Mouse (Mus musculus) liver, embryonic 14.5 days (tissue): ENCODE results near the gene Dhx29.

Experiments used
- CTCF ChIP-seq: IDR thresholded peaks from 2 replicates; pipeline ENCODE4 v1.5.1; 2016; ENCODE audit warnings: antibody characterized with exemption, low read depth, control low read depth
- EP300 ChIP-seq: IDR thresholded peaks from 2 replicates; pipeline ENCODE4 v1.6.1; 2016; ENCODE audit warnings: antibody characterized with exemption, low read depth

GRCm38 (mm10) chr13:112997369-112997768, 70.1 kb downstream of the Dhx29 start:
- TF ChIP-seq CTCF (no peak), EP300 (no peak)
